Mouse (Mus musculus): ENCODE results near the gene Gpr182. TPM values are rescaled to one million over a fixed set of nuclear protein-coding genes. Genes with fewer than 3 reads are reported as not detected.

Gpr182 gene
- polyA plus RNA-seq, 1 experiment = 1.2 TPM

DNA sequence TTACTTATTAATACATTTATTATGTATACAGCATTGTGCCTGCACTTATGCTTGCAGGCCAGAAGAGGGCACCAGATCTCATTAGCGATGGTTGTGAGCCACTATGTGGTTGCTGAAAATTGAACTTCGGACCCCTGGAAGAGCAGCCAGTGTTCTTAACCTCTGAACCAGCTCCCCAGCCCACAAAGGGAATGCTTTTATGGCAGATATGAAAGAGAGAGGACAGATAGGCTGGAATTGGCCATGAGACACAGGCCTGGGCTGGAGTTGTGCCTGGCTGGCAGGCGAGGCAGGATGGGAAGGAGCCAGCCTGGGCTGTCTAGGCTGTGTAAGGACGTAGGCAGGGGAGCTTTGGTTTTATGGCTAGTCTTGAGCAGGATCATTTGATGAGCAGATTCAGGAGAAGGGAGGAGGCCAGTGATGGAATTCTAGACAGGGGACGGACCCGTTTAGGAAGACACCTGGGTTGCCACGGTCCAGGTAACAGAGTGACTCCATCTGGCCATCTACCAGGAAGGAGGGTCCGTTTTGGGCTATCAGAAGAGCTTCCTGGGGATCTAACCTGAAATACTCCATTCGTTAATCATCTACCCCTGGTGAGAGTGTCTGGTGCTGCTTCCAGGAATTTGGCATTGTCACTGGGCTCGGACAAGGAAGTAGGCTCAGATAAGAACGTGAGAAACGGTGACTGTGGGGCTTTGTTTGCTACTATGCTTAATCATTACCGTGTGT, 13.2 kb downstream of the Gpr182 start:
- no peak for DNase-seq (ENCODE audit: low spot score)

DNA sequence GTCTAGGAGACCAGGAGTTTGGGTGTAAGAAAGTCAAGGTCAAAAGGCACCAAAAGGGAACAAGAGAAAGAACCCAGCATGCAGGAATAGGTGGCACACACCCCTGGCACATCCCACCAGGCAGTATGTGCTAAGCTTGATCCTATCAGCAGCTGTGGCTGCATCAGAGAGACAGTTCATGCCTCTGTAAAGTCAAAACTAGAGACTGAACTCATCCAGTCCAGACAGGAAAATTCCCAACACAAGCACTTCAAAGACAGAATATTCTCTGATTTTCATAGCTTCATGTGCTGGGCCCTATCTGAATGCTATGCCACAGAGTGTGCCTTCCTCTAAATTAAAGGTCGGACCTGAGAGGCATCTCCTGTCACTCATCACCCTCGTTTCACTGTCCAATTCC, 14.0 kb downstream of the Gpr182 start:
- no peak for DNase-seq (ENCODE audit: low spot score)

DNA sequence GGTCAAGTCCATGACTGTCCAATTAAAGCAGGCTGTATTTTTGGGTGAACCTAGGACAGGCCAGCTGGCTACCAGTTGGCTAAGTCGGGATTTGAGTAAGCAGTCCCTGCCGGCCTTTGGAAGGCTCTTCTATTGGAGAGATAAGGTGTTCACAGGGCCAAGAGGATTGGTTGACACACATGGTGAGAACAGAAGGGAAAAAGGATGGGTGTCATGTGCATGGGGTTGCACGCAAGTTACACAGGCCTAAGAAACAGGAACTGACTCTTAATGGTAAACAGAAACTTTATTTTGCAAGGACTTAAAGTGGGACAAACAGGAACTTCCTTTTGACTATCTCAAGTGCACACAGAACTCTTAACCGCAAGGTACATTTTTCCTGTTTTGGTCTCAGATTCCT, 14.6 kb downstream of the Gpr182 start:
- DNase-seq (ENCODE audit: low spot score) = no peak

DNA sequence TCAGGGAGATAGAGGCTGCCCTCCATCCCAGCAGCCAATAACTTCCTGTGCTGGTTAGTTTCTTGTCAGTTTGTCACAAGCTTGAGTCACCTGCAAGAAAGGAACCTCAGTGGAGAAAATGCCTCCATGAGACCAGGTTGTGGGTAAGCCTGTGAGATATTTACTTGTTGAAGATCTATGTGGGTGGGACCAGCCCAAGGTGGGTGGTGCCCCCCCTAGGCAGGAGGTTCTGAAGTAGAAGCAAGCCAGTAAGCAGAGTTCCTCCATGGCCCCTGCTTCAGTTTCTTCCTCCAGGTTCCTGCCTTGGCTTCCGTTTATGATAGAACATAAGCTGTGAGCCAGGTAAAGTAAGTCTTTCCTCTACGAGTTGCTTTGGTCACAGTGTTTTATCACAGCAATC, 15.3 kb downstream of the Gpr182 start:
- DNase-seq (ENCODE audit: low spot score) = no peak

DNA sequence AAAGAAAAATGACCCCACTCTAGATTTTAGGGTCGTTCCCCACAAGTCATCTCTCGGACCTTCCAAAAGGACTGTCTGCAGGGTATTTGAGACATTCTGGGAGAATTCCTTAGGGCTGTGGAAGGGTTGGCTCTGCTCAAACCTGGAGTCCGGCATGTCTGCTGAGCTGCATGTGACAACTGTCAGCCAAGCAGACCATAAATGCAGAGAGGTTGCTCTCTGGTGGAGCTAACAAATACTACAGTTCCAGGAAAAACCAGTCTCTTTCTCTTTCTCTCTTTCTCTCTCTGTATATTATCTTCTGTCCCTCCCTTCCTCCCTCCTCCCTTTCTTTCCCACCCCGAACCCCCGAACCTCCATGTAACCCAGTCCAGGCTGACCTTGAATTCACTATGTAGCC, 17.1 kb downstream of the Gpr182 start:
- no peak for DNase-seq (ENCODE audit: low spot score)

DNA sequence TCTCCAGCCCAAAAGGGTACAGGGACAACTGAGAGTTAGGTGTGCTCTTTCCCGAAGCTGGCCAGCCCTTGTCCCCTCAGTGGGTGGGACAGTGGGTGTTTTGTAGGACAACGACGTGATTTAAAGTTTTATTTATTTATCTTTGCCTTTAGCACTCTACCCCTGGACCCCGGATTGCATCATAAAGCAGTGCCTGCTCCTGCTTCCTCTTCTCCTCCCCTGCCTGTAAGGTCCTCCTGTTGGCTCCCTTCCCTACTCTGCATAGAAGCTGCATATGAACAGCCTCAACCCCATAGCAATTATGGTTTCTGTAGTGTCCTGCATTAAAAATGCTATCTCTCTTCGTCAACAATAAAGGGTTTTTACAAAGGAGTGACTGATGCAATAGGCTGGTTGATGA, 20.1 kb downstream of the Gpr182 start:
- no peak for DNase-seq (ENCODE audit: low spot score)

DNA sequence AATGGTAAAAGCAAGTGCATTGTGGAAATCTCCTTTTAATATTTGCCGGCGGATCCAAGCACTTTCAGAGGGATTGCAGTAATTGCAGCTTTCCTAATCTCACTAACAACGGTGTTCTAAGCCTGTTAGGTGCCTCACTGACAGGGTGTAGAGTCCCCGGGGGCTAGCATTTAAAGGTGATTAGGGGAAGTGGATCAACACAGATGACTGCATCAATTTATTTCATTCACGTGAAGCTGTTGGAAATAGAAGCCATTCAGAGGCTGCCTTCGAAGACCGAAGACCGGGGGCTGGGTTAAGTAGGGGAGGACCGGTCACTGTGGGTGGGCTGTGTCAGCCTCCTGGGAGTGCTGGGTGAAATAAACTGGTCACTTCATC, 20.6 kb downstream of the Gpr182 start:
- no peak for DNase-seq (ENCODE audit: low spot score)

DNA sequence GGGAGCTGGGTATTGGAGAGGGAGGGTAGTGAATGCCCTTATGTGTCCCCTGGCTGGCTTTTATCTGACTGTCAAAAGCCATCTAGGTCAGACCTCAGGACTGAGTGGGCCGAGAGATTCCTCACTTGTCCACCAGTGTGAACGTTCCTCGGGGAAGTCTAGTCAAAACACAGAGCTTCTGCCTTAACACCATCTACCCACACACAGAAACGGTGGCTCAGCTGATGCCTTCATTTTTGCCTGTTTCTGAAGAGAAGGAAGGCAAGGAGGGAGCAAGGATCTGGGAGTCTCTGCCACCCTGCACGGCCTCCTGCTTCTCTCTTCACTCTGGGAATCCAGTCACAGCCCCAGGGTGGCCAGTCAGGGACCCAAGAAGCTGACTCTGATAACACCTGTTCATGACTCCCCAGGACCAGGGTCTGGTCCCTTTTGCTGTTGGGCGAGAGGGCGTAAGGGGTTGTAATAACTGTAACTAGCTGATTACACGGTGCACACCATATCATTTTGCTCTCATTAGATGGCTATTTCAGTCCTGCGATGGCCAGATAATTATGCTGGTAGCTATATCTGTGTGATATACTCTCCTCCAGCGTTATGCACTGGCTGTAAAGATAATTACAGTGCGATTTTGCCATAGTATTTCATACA, 21.1 kb downstream of the Gpr182 start:
- DNase-seq (ENCODE audit: low spot score) = no peak

DNA sequence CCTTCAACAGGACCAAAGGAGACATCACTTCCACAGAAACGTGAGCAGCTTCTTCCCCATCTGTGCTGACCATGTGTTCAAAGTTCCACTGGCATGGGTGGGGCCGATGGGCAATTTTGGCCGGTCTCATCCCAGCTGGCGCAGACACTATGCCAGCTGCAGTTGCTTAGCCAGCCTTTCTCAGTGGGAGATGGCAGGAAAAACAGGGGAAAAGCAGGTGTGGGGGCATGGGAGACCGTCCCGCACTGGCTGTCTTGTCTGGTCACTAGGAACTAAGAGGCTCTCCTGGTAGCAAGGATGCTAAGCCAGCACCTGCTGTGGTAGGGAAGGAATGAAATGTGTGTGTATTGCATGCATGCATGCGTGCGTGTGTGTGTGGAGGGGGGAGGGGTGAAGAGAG, 23.1 kb downstream of the Gpr182 start:
- DNase-seq (ENCODE audit: low spot score) = no peak

DNA sequence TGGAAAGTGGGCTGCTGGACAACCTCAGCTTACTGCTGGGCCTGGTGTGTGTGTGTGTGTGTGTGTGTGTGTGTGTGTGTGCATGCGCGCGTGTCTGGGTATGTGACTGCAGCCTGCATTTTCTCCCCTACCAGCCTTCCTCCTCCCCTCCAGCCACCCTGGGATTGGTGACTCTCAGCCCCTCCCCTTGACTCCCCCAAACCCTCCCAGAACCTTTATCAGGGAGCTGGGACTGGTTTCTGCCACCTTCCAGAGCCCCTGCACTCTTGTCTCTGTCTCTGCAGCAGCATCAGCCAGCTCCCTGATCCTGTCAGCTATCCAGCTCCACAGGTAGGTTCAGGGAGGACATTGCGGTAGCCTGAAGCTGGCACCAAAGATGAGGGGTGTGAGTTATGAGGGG, 26.4 kb downstream of the Gpr182 start:
- no peak for DNase-seq (ENCODE audit: low spot score)

DNA sequence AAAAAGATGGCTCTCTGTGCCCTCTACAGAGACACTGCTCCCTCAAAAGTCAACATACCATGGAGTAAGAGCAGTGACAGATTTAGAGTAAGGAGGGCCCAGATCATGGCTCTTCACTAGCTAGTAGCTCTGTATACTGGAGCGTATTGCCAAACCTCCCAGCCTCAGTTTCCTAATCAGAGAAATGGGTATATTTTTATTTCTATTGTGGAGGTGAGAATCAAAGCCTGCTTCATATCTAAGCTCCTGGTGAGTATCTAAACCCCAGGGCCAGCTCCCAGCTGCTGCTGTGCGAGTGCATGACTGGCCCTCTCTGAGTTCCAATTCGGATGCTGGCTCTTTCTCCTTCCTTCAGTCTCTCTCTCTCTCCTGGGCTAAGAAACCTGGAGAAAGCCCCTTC, 27.4 kb downstream of the Gpr182 start, which contains the start of gene Tac2:
TSS of gene Tac2 (plus strand) at position 301 of the 400 bp plus-strand sequence.
- no peak for DNase-seq (ENCODE audit: low spot score)

DNA sequence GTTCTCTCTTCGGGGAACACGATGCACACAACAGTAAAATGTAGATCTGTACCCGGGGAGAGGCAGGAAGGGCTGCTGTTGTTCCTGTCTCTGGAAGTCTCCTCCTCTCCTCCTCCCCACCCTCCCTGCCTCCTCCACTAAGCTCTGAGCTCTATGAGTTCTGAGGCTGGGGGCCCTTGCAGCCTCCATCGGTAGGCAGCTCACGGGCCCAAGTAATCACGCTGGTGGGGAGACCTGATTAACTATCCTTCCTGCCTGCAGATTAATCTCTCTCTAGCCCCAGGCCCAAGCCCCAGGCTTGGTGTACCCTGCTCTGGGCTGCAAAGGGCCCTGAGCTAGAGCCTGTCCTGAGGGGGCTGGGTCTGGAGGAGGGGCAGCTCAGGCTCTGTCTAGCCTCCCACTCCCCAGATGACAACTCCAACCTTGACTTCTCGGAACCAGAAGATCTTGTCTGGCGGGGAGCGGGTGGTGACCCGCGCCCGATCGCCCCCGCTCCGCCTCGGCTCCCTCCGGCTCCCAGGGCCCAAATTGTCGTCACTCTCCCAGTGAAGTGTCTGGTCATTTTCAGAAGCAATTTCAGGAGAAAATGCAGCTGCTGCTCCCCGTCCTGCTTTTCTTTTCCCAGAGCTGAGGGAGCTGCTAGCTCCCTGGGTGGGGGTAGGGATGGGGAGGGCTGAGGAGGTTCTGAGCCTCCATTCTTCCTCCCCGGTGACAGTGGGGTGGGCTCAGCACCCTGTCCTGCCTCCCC, 29.7 kb downstream of the Gpr182 start:
- no peak for DNase-seq (ENCODE audit: low spot score)

DNA sequence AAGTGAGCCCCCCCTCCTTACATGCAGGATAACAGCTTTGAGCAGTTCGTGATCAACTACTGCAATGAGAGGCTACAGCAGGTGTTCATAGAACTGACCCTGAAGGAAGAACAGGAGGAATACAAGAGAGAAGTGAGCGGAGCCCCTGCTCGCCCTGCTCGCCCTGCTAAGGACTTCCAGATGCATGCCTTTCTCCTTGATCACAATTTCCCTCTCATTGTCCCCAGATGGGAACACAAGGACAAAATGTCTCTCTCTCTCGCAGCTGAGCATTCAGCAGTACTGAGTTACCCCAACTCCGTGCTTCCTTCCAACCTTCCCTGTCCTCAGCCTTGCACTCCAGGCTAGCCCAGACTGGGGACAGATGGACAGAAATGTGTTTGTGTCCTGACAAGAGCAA, 38.8 kb downstream of the Gpr182 start:
- no peak for DNase-seq (ENCODE audit: low spot score)

DNA sequence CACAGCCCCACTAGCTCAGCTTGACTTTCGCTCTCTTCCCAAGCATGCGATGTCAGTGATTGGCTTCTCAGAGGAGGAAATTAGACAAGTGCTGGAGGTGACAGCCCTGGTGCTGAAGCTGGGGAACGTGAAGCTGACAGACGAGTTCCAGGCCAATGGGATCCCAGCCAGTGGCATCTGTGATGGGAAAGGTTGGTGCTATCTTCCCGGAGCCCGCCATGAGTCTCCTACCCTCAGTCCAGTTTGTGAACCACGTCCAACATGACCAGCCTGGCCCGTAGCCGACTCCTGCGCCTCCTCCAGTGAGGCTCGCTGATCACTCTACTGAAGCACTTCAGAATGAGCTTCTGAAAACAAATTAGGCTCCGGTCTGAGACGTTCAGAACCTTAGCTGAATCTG, 41.2 kb downstream of the Gpr182 start:
- DNase-seq (ENCODE audit: low spot score) = no peak

DNA sequence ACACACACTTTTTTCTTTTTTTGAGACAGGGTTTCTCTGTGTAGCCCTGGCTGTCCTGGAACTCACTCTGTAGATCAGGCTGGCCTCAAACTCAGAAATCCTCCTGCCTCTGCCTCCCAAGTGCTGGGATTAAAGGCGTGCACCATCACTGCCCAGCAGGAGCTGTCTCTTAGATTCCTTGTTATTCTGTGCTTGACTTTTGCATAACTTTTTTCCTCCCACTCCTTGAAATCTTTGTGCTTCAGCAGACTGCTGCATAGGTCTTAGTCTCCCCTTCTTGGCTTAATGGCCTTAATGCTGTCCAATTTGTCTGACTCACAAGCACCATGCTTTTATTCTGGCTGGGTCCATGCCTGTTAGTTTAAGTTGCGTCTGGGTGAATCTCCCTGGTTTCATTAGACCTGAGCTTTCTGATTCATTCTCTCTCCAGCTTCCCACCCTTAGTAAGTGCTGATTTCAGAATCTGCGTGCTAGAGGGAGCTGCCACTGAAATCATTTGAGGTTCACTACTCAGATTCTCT, 42.6 kb downstream of the Gpr182 start:
- no peak for DNase-seq (ENCODE audit: low spot score)

DNA sequence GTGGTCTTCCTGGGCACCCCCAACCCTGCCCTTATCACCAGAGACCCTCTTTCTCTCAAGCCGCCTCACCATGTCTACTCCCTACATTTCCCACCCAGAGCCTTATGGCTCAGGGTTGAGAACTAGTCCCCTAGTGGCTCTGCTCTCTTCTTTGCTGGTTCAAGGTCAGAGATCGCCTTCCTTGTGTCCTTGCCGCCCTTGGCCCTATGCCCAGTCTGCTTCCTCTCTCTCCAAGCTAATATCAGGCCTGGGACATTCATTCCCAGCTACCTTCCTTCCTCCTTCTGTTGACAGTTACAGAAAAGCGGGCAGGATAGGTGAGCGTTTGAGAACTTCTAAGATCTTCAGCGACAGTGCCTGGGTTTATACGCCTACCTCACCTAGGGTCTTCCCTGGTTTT, 43.8 kb downstream of the Gpr182 start:
- no peak for DNase-seq (ENCODE audit: low spot score)

DNA sequence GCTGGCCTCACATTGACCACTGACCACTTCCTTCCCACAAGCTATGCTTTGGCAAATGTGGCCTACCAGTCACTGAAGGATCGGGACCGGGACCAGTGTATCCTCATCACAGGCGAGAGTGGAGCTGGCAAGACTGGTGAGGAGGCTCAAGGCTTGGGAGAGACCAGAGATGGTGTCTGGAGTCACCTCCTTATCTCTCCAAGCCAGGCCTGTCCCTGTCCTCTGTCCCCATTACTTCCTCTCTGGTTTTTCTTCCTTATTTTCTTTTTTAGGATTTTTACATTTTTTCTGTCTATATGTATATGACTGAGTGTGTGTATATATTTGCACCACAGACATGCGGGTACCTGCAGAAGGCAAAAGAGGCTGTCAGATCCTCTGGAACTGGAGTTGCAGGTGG, 45.7 kb downstream of the Gpr182 start:
- no peak for DNase-seq (ENCODE audit: low spot score)

DNA sequence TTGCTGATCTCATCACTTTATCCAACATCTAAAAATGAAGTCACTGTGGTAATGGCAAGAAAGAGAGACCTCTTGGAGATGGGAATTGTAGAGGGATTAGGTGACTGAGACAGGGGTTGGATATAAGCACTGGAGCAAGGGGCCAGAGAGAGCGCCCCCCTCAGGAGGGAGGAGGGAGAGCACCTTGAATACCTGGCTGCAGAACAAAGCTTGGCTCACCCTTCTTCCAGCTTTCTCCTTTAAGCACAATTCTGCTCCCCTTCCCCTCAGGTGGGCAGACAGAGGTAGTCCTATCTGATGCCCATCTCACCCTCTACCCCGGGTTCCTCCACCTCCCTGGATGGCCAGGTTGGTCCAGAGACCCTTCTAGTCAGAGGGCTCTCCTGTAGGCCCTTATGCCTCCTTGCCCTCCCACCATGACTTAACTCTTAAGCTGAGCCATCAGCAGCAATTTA, 46.7 kb downstream of the Gpr182 start, which contains the start of gene Myo1a:
TSS of gene Myo1a (plus strand) at position 405 of the 455 bp plus-strand sequence.
- DNase-seq (ENCODE audit: low spot score) = no peak

DNA sequence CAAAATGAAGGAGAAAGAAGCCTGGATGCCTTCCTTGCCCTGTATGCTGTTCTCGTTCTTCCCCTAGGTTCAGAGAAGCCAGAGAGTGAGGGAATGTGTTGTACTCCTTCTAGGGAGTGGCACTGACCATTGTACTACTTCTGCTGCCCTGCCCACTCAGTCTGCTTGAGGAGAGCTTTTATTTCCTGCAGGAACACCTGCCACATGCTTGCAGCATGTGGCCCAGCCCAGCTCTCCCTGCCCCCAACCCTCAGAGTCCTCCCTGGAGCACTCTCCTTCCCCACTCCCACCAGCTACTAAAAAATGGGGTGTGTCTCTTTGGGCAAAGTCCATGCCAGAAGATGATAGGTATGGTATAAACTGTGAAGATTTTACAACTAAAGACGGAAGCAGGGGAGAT, 47.2 kb downstream of the Gpr182 start:
- DNase-seq (ENCODE audit: low spot score) = no peak

DNA sequence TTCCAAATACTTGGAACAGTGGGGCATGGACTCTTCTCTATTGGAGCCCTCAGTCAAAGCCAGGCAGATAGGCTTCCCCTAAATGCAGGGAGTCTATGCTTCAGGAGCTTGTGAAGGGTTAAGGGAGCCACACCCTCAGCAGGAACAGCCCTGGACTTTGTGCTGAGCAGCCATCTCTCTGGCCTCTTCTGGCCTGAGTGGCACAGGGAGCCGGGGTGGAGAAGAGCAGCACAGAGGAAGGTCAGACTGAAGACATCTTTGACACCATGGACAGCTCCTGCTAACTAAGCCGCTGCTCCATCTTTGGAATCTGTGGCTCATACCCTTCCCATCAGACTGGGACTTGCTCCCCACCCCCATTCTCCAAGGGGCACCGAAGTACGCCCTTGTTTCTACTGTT, 48.2 kb downstream of the Gpr182 start:
- no peak for DNase-seq (ENCODE audit: low spot score)

DNA sequence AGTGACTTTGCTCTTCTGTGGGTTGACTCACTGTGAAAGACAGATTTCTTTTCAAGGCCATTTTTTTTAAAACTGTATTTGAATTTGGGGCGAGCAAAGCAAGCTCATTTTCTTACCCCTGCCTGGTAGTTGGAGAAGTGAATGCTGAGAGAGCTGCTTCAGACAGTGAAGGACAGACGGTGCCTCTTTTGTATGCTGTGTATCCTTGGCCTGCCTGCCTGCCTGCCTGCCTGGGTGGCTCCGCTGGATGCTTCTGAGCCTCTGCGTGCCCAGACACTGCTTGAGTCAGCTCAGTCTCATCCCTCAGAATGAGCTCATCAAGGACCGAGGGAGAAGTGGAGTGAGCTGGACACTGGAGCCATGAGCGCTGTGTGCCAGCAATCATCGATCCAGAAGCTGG, 52.6 kb downstream of the Gpr182 start:
- no peak for DNase-seq (ENCODE audit: low spot score)

Data from urinary bladder, adult 2 months (tissue).